Mouse (Mus musculus): ENCODE data around the gene Ifnz.
A peak's percentile ranks its signal among the peaks of the same experiment; 100 is the strongest.
"Not testable (repeated sequence)": the region's sequence is repeated elsewhere in the genome, so short reads cannot be mapped to it uniquely, and the experiment has no call there.

The Ifnz gene

DNA sequence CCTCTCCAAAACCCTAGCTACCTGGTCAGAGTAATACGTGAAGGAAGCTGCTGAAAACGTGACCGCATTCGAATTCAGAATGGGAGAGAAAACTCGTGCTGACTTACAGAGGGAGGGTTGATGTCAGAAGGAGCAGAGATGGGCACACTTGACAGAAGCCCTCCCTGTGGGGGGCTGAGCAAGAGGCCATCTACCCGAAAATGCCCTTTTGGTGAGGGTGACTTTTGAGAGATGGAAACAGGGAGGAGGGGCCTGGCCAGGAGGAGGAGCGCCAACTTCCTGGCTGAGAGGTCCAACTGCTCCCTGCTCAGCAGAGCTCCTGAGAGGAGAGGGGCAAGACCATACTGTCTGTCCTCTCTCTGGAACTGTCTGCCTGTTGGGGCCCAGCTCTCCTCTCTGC, at the start of gene Ifnz:
Gene Ifnz, plus strand, starts transcription at position 301 of the 400 bp plus-strand sequence.
- DNase-seq: not testable (repeated sequence)

DNA sequence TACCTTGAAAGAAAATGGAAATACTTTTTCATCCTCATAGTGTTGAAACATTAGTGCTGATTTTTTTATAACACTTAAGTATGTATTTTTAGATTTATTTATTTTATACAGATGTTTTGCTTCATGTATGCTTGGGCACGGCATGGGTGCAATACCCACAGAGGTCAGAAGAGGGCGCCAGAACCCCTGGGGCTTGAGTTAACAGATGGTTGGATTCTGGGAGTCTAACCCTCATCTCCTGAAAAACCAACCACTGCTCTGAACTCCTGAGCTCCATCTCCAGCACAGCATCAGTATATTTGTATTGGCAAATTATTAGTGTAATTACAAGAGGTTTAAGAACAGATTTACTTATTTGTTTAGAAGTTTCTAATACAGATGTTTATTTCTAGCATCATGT, 43.5 kb upstream of the Ifnz start:
- DNase-seq: peak; percentile 55

DNA sequence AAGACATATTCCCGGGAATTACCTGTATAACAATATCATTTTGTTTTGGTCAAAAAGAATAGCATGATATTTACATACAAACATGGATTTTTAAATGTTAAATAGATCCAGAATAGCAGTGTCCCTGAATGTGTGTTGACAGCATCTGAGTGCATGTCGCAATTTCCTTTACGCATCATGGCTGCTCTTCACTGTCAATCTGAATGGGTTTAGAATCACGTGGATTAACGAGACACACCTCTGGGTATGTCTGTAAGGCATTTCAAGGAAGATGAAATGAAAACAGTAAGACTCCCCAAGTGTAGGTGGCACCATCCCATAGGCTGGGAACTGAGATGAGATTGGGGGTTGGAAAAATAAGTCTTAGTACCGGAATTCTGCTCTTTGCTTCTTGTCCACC, 42.9 kb upstream of the Ifnz start:
- DNase-seq: no peak

DNA sequence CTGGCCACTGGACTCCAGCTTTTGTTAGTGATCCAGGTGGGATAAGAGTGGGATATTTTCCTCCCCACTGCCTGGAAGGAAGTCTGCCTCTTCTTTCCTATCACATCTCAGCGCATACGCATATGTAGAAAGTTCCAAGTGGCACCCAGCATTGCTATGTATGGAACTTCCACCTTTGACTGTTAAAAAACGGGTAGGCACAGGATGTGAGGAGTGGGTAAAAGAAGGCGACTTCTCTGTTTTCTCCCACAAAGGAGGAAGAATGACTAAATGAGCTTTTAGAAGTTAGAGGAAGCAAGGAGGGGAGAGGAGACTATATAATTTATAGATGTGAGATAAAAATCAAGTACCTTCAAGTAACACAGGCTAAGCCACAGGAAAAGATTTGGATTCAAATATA, 40.5 kb upstream of the Ifnz start:
- no peak for DNase-seq

DNA sequence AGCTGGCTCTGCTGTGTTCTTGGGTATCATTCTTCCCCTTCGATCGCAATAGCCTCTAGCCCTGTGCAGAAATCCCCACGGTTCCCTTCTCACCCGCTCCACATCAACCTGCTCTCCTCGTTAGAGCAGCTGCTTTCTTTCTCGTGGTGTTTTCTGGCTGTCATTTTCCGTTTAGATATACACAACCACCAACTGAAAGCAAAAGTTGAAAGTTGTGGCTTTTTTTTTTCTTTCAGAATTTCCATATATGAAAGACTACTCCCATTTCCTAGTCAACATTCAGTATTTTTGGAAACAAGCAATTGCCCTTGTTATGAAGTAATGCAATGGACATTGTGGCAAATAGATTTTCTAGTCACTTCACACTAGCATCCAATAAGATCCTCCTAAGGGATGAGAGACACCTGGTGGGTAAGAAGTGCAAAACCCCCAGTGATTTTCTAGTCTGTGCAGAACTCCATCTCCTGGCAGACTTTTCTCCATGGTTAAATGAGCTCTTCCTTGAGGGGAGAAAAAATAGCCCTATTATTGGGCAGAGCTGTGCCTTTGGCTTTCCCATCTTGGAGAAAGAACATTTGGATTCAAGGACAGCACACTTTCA, 39.1 kb upstream of the Ifnz start:
- DNase-seq: no peak

DNA sequence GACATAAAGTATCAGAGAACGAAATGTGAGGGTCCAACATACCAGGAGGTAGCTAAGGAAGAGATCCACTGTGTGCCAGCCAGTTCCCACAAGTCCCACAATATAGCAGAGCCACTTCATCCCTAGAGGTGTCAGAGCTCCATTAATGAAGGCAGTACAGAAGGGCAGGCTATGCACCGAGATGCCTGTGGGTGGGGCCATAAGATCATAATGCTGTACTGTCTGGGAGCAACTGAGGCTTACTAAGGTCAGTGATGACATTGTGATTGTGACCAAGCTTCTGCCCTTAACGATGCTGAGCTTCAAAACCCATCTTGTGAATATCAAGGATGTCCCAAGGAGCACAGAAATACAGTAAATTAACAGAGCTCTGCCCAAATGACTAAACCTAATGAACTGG, 37.7 kb upstream of the Ifnz start:
- no peak for DNase-seq

DNA sequence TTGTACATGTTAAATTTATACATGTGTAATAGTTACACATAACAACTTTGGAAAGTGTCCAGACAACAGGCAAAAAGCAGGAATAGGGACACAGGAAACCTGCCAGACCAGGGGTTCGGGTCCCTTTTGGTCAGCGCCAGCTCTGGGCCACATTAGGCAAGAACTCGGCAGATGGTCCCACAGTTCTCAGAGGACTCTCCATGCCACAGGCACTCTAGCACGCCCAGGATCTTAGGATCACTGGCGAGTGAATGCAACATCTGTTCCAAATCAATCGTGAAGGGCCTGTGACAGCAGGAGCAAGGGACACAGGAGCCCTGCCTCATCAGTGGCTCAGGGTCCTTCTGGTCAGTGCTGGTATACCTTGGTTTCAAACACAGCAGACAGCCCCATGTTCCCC, 32.0 kb upstream of the Ifnz start:
- no peak for DNase-seq

DNA sequence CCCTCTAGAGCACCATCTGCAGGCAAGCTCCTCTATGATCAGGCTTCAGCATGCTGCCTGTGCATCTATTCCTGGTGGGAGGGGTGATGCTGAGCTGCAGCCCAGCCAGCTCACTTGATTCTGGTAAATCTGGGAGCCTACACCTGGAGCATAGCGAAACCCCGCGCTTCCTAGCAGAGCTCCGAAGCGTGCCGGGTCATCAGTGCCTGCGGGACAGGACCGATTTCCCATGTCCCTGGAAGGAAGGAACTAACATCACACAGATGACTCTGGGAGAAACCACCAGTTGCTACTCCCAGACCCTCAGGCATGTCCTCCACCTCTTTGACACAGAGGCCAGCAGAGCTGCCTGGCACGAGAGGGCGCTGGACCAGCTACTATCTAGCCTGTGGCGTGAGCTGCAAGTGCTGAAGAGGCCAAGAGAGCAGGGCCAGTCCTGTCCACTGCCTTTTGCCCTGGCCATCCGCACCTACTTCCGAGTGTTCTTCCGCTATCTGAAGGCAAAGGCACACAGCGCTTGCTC, 27.1 kb upstream of the Ifnz start, which contains the start of gene Gm13271:
Gene Gm13271, plus strand, starts transcription at position 51 of the 523 bp plus-strand sequence.
- DNase-seq: peak; percentile 79

DNA sequence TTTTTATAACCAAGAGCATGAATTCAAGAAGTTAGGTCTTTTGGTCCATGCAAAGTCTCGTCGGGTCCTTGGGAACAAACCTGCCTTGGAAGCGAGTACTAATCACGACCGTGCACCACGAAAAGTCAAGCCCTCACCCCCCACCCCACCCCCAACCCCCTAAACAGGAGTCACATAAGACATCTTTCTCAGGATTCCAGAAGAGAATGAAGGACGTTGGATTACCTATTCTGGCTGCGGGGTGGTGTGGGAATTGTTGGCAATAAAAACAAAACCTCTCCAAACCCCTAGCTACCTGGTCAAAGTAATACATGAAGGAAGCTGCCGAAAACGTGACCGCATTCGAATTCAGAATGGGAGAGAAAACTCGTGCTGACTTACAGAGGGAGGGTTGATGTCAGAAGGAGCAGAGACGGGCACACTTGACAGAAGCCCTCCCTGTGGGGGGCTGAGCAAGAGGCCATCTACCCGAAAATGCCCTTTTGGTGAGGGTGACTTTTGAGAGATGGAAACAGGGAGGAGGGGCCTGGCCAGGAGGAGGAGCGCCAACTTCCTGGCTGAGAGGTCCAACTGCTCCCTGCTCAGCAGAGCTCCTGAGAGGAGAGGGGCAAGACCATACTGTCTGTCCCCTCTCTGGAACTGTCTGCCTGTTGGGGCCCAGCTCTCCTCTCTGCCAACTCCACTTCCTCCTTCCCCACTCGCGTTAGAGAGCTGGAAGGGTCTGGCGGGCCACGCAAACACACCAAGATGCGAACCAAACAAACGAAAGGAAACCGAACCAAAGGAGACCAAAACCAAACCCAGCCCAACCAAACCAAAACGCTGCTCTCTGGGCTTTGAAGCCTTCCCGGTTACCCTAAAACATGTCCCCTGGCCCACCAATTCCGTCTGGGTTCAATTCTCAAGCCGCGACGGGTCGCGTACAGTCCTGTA, 25.1 kb upstream of the Ifnz start:
- not testable (repeated sequence) for DNase-seq

DNA sequence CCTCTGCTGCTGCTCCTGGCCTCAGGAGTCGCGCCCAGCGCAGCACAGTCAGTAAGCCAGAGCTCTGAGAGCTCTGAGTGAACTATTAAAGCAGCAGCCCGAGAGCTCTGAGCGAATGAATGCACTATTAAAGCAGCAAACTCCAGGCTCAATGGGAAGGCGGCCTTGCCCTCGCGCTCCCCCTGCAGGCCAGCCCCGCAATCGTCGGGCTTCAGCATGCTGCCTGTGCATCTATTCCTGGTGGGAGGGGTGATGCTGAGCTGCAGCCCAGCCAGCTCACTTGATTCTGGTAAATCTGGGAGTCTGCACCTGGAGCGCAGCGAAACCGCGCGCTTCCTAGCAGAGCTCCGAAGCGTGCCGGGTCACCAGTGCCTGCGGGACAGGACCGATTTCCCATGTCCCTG, 24.3 kb upstream of the Ifnz start:
- DNase-seq: peak; percentile 94

DNA sequence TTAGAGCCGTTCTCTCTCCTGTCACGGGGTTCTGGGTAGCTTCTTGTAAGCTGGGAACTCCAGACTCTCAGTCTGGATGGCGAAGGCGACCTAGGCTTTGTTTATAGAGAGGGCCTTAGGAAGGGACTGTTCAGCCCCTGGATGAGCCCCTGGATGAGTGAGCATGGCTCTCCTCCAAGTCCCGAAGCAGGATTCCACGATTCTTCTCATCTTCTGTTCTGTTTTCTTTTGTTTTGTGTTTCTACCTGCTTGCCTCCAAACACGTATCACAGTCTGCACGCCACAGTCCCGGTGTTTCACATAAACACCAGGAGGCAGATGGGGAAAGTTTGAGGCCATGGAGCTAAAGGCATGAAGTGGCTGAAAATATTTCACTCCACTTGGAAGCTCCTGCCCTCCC, 23.2 kb upstream of the Ifnz start:
- peak; percentile 23 for DNase-seq

DNA sequence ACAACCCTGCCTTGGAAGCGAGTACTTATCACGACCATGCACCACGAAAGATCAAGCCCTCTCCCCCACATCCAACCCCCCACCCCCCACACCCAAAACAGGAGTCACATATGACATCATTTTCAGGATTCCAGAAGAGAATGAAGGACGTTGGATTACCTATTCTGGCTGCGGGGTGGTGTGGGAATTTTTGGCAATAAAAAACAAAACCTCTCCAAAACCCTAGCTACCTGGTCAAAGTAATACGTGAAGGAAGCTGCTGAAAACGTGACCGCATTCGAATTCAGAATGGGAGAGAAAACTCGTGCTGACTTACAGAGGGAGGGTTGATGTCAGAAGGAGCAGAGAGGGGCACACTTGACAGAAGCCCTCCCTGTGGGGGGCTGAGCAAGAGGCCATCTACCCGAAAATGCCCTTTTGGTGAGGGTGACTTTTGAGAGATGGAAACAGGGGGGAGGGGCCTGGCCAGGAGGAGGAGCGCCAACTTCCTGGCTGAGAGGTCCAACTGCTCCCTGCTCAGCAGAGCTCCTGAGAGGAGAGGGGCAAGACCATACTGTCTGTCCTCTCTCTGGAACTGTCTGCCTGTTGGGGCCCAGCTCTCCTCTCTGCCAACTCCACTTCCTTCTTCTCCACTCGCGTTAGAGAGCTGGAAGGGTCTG, 22.2 kb upstream of the Ifnz start, which contains the start of gene Gm13283:
Gene Gm13283, plus strand, starts transcription at position 510 of the 659 bp plus-strand sequence.
- peak; percentile 37 for DNase-seq

DNA sequence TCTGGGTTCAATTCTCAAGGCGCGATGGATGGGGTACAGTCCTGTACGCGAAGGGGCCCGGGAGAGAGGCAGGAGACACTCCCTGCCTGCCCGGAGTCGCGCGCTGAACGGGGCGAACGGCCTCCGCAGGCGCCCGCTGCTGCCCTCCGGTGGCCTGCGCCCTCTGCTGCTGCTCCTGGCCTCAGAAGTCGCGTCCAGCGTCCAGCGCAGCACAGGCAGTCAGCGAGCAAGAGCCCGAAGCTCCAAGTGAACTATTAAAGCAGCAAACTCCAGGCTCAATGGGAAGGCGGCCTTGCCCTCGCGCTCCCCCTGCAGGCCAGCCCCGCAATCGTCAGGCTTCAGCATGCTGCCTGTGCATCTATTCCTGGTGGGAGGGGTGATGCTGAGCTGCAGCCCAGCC, 21.5 kb upstream of the Ifnz start:
- peak; percentile 87 for DNase-seq

DNA sequence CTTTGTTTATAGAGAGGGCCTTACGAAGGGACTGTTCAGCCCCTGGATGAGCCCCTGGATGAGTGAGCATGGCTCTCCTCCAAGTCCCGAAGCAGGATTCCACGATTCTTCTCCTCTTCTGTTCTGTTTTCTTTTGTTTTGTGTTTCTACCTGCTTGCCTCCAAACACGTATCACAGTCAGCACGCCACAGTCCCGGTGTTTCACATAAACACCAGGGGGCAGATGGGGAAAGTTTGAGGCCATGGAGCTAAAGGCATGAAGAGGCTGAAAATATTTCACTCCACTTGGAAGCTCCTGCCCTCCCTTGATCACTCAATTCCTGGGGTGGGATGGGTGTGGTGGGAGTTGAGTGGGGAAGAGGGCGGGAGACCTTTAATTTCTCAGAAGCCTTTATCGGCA, 20.2 kb upstream of the Ifnz start:
- DNase-seq: peak; percentile 69

DNA sequence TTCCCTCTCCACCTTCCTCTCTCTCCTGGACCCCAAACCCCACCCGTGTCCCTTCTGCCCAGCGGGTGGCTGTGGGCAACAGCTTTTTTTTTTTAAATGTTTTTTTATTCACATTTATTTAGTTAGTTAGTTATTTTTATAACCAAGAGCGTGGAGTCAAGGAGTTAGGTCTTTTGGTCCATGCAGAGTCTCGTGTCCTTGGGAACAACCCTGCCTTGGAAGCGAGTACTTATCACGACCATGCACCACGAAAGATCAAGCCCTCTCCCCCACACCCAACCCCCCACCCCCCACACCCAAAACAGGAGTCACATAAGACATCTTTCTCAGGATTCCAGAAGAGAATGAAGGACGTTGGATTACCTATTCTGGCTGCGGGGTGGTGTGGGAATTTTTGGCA, 19.6 kb upstream of the Ifnz start:
- peak; percentile 31 for DNase-seq

DNA sequence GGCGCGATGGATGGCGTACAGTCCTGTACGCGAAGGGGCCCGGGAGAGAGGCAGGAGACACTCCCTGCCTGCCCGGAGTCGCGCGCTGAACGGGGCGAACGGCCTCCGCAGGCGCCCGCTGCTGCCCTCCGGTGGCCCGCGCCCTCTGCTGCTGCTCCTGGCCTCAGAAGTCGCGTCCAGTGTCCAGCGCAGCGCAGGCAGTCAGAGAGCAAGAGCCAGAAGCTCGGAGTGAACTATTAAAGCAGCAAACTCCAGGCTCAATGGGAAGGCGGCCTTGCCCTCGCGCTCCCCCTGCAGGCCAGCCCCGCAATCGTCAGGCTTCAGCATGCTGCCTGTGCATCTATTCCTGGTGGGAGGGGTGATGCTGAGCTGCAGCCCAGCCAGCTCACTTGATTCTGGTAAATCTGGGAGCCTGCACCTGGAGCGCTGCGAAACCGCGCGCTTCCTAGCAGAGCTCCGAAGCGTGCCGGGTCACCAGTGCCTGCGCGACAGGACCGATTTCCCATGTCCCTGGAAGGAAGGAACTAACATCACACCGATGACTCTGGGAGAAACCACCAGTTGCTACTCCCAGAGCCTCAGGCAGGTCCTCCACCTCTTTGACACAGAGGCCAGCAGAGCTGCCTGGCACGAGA, 18.4 kb upstream of the Ifnz start:
- peak; percentile 82 for DNase-seq

DNA sequence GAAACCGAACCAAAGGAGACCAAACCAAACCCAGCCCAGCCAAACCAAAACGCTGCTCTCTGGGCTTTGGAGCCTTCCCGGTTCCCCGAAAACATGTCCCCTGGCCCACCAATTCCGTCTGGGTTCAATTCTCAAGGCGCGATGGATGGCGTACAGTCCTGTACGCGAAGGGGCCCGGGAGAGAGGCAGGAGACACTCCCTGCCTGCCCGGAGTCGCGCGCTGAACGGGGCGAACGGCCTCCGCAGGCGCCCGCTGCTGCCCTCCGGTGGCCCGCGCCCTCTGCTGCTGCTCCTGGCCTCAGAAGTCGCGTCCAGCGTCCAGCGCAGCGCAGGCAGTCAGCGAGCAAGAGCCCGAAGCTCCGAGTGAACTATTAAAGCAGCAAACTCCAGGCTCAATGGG, 8.4 kb upstream of the Ifnz start, which contains the start of gene Gm13290:
Gene Gm13290, plus strand, starts transcription at position 301 of the 400 bp plus-strand sequence.
- not testable (repeated sequence) for DNase-seq

DNA sequence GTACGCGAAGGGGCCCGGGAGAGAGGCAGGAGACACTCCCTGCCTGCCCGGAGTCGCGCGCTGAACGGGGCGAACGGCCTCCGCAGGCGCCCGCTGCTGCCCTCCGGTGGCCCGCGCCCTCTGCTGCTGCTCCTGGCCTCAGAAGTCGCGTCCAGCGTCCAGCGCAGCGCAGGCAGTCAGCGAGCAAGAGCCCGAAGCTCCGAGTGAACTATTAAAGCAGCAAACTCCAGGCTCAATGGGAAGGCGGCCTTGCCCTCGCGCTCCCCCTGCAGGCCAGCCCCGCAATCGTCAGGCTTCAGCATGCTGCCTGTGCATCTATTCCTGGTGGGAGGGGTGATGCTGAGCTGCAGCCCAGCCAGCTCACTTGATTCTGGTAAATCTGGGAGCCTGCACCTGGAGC, 5.3 kb upstream of the Ifnz start, which contains the start of gene Gm13289:
Gene Gm13289, plus strand, starts transcription at position 301 of the 400 bp plus-strand sequence.
- not testable (repeated sequence) for DNase-seq

DNA sequence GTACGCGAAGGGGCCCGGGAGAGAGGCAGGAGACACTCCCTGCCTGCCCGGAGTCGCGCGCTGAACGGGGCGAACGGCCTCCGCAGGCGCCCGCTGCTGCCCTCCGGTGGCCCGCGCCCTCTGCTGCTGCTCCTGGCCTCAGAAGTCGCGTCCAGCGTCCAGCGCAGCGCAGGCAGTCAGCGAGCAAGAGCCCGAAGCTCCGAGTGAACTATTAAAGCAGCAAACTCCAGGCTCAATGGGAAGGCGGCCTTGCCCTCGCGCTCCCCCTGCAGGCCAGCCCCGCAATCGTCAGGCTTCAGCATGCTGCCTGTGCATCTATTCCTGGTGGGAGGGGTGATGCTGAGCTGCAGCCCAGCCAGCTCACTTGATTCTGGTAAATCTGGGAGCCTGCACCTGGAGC, 2.4 kb upstream of the Ifnz start, which contains the start of gene Gm13272:
Gene Gm13272, plus strand, starts transcription at position 301 of the 400 bp plus-strand sequence.
- DNase-seq: not testable (repeated sequence)

DNA sequence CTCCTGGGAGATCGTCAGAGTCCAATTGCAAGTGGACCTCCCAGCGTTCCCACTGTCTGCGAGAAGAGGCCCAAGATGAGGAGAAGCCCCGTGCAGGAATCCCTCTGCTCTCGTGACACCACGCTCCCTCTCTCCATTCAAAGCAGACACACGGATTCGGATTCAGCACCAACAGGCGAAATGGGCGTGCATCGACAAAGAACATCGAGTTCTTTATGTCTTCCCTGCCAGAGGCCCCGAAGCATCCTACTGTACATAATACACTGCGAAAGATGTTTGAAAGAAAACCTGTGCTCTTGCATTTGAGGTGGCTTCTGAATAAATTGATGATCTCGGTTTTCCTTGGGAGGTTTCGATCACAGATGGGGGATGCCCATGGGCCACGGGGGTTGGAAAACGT, 1.6 kb upstream of the Ifnz start:
- peak; percentile 8 for DNase-seq

DNA sequence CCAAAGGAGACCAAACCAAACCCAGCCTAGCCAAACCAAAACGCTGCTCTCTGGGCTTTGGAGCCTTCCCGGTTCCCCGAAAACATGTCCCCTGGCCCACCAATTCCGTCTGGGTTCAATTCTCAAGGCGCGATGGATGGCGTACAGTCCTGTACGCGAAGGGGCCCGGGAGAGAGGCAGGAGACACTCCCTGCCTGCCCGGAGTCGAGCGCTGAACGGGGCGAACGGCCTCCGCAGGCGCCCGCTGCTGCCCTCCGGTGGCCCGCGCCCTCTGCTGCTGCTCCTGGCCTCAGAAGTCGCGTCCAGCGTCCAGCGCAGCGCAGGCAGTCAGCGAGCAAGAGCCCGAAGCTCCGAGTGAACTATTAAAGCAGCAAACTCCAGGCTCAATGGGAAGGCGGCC, 404 bp downstream of the Ifnz start:
- peak; percentile 35 for DNase-seq

DNA sequence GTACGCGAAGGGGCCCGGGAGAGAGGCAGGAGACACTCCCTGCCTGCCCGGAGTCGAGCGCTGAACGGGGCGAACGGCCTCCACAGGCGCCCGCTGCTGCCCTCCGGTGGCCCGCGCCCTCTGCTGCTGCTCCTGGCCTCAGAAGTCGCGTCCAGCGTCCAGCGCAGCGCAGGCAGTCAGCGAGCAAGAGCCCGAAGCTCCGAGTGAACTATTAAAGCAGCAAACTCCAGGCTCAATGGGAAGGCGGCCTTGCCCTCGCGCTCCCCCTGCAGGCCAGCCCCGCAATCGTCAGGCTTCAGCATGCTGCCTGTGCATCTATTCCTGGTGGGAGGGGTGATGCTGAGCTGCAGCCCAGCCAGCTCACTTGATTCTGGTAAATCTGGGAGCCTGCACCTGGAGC, 3.5 kb downstream of the Ifnz start, which contains the start of gene Gm13276:
Gene Gm13276, plus strand, starts transcription at position 301 of the 400 bp plus-strand sequence.
- DNase-seq: not testable (repeated sequence)
